Mouse (Mus musculus): Measurements from ENCODE around the gene Cldn34c4. TPM values are rescaled to one million over a fixed set of nuclear protein-coding genes. Genes with fewer than 3 reads are reported as not detected.

Gene Cldn34c4
- total RNA-seq (2021), result not detected
- long read RNA-seq, experiment 1, result 0 reads
- long read RNA-seq, experiment 2, result 0 reads

- H3K27ac ChIP-seq, result no peak within 1 kb of the TSS
- no peak within 1 kb of the TSS for H3K4me3 ChIP-seq
- no peak for TF ChIP-seq CTCF (IDR thresholded peaks at IDR 0.05)
- DNase-seq, result no peak
- intact Hi-C loops (cut with DNase I), result no loop called here
These were observed at the start of gene Cldn34c4 for GRCm38 (mm10) chrX:127736454-127736853. TSS of gene Cldn34c4 (minus strand) at chrX:127736554.

- no peak overlapping the region for H3K4me3 ChIP-seq
These were observed 10.7 kb upstream of the Cldn34c4 start for GRCm38 (mm10) chrX:127747062-127747461.

More at GRCm38 (mm10) chrX:127747062-127747461, 10.7 kb upstream of the Cldn34c4 start:
- intact Hi-C loops (cut with DNase I), result no loop called here
- TF ChIP-seq CTCF (IDR thresholded peaks at IDR 0.05), result no peak
- H3K27ac ChIP-seq, result no peak overlapping the region
- no peak for DNase-seq
